Mouse (Mus musculus): Measurements from ENCODE around the gene Zfyve1. TPM values are rescaled to one million over a fixed set of nuclear protein-coding genes. Genes with fewer than 3 reads are reported as not detected.

The Zfyve1 gene
- polyA plus RNA-seq, 1 experiment from 2014 or later: 27.0 TPM

Other genes with a start within 250 kb of the Zfyve1 start
- gene Dpf3, start 109.5 kb downstream of the Zfyve1 start, polyA plus RNA-seq (2016; fragmentation: Nextera tagmentation; extraction: Ambion mirVana): 4.2 and 5.0 TPM in 2 replicates
- 33.4 and 35.8 TPM in 2 replicates for gene Dcaf4, start 76.8 kb downstream of the Zfyve1 start, polyA plus RNA-seq (2016; fragmentation: Nextera tagmentation; extraction: Ambion mirVana)
- 304 and 305 TPM in 2 replicates for gene Rbm25, start 34.0 kb upstream of the Zfyve1 start, polyA plus RNA-seq (2016; fragmentation: Nextera tagmentation; extraction: Ambion mirVana)
- 59.5 and 64.2 TPM in 2 replicates for gene Psen1, start 90.9 kb upstream of the Zfyve1 start, polyA plus RNA-seq (2016; fragmentation: Nextera tagmentation; extraction: Ambion mirVana)
- 0.51 and 0.69 TPM in 2 replicates for gene Papln, start 166.4 kb upstream of the Zfyve1 start, polyA plus RNA-seq (2016; fragmentation: Nextera tagmentation; extraction: Ambion mirVana)